9 mouse cellular contexts compared by ENCODE assay signal in the genomic region with DNA sequence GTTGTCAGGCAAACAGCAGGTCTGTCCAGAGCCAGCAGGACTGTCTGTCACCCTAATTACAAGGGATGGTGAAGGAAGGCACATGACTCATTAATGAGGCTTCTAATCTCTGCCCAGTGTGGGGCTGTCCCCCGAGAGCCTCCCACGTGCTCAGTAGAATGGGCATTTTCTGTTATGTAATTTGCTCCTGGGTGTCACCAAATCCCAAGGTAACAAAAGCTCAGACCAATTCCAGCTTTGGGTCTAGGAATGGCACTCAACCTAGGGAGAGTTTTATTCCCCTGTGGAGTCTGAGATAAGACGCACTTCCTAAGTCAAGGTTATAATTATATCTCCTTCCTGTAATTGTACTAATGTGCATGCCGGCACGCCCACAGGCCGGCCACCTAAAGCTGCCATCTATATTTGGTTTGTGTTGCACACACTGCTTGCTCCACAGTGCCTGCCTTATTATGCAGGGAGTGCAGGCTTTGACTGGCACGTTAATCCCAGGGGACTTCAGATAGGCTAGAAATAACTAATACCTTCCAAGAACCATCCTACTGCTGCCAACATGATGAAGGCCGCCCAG. TPM values are rescaled to one million over a fixed set of nuclear protein-coding genes. Genes with fewer than 3 reads are reported as not detected.
A peak's percentile ranks its signal among the peaks of the same experiment; 100 is the strongest.
DNase-seq lines count a peak whose midpoint lies in the region; ATAC-seq and TF ChIP-seq lines count a peak whose summit lies in the region.
"Had no signal": no experiment of that assay in that cellular context is flagged by ENCODE, and none has a peak within 500 bp of the region (broad histone marks: within the 10 kb centered on the region; RNA-seq: fewer than 3 reads in every experiment).

No protein-coding gene starts in this region.

- ATAC-seq in intestine, embryonic 16.5 days: 0 out of 2 replicates have a peak, but pooled peaks have one; percentile 26
- no peak for ATAC-seq in intestine, postnatal 0 days
- peak; percentile 57; the same call in 1 of the 2 replicates for ATAC-seq in forebrain, embryonic 16.5 days
- ATAC-seq in monocyte, adult 5-6 weeks (replicated peaks; ENCODE audit: insufficient number of reproducible peaks, low FRiP score, low TSS enrichment, poor library complexity, severe bottlenecking): peak; percentile 33

- no peak overlapping the region for H3K4me2 ChIP-seq in intestine, embryonic 16.5 days (ENCODE audit: low read depth, low read length)
- H3K4me2 ChIP-seq in intestine, postnatal 0 days (replicated peaks; ENCODE audit: low read depth): no peak overlapping the region; the same call in 1 of the 2 replicates
- no peak overlapping the region for H3K4me2 ChIP-seq in forebrain, embryonic 16.5 days (ENCODE audit: low read length)

- H3K4me1 ChIP-seq in intestine, embryonic 16.5 days (ENCODE audit: control insufficient read depth, insufficient read depth, low read length): peaks cover 20% of the 10 kb centered on the region
- no peaks in the 10 kb centered on the region for H3K4me1 ChIP-seq in intestine, postnatal 0 days (replicated peaks; ENCODE audit: control insufficient read depth, insufficient read depth, low read length)
- H3K4me1 ChIP-seq in forebrain, embryonic 16.5 days (replicated peaks; ENCODE audit: control insufficient read depth, insufficient read depth, low read length): peaks cover 7% of the 10 kb centered on the region; the same call in 1 of the 2 replicates

- peak; percentile 72 for DNase-seq in kidney, postnatal 14 days
- DNase-seq in urinary bladder, postnatal 36 days (ENCODE audit: low spot score in 2 of 2): no peak
- no peak for DNase-seq in spleen, postnatal 10 days (ENCODE audit: low spot score in 2 of 2)
- DNase-seq in retina, embryonic 14.5 days (ENCODE audit: low spot score): no peak

- no peak for TF ChIP-seq CTCF in intestine, postnatal 0 days (IDR thresholded peaks at IDR 0.05; ENCODE audit: low read depth)

- peaks cover 3% of the 10 kb centered on the region; the same call in 1 of the 2 replicates for H3K27me3 ChIP-seq in intestine, embryonic 16.5 days (replicated peaks; ENCODE audit: control insufficient read depth, insufficient read depth, low read length)
- no peaks in the 10 kb centered on the region for H3K27me3 ChIP-seq in intestine, postnatal 0 days (replicated peaks; ENCODE audit: control insufficient read depth, insufficient read depth, low read length)
- H3K27me3 ChIP-seq in forebrain, embryonic 16.5 days (replicated peaks; ENCODE audit: control insufficient read depth, insufficient read depth, low read length): no peaks in the 10 kb centered on the region

- no peak overlapping the region for H3K9ac ChIP-seq in intestine, embryonic 16.5 days (ENCODE audit: low read depth, low read length)
- no peak overlapping the region for H3K9ac ChIP-seq in intestine, postnatal 0 days (ENCODE audit: low read depth, low read length)
- H3K9ac ChIP-seq in forebrain, embryonic 16.5 days (replicated peaks; ENCODE audit: low read depth, low read length): no peak overlapping the region

- H3K27ac ChIP-seq in intestine, embryonic 16.5 days (ENCODE audit: low read length): no peak overlapping the region
- no peak overlapping the region for H3K27ac ChIP-seq in intestine, postnatal 0 days (ENCODE audit: low read depth, low read length)
- no peak overlapping the region; the same call in 1 of the 2 replicates for H3K27ac ChIP-seq in forebrain, embryonic 16.5 days (ENCODE audit: low read length)

- no peak overlapping the region for H3K4me3 ChIP-seq in intestine, embryonic 16.5 days (ENCODE audit: low read length)
- H3K4me3 ChIP-seq in intestine, postnatal 0 days (ENCODE audit: low read depth, low read length): no peak overlapping the region
- H3K4me3 ChIP-seq in forebrain, embryonic 16.5 days (replicated peaks; ENCODE audit: low read length): no peak overlapping the region

- WGBS in intestine, embryonic 16.5 days: 50% methylated on average over 8 of the region's 8 CpGs
- 36% methylated on average over 8 of the region's 8 CpGs for WGBS in intestine, postnatal 0 days
- 47% methylated on average over 8 of the region's 8 CpGs for WGBS in forebrain, embryonic 16.5 days

- no peaks in the 10 kb centered on the region for H3K36me3 ChIP-seq in intestine, embryonic 16.5 days (ENCODE audit: control insufficient read depth, insufficient read depth, low read length)
- H3K36me3 ChIP-seq in intestine, postnatal 0 days (ENCODE audit: control insufficient read depth, insufficient read depth): no peaks in the 10 kb centered on the region
- H3K36me3 ChIP-seq in forebrain, embryonic 16.5 days (ENCODE audit: control insufficient read depth, insufficient read depth): no peaks in the 10 kb centered on the region
- H3K36me3 ChIP-seq: G1E had no signal

- H3K9me3 ChIP-seq in intestine, embryonic 16.5 days (ENCODE audit: control insufficient read depth, low read length): no peaks in the 10 kb centered on the region
- H3K9me3 ChIP-seq in intestine, postnatal 0 days (ENCODE audit: control insufficient read depth): no peaks in the 10 kb centered on the region
- no peaks in the 10 kb centered on the region for H3K9me3 ChIP-seq in forebrain, embryonic 16.5 days (ENCODE audit: control insufficient read depth, low read length)
- H3K9me3 ChIP-seq: G1E had no signal

RNA-seq across cellular contexts. Expression of a gene that starts 13.5 kb away (rescaled TPM):
- polyA plus RNA-seq in intestine, embryonic 16.5 days (2015; fragmentation: Nextera tagmentation; extraction: Ambion mirVana): 28.5 and 29.5 TPM in 2 replicates
- polyA plus RNA-seq in intestine, postnatal 0 days (2015; fragmentation: Nextera tagmentation; extraction: Ambion mirVana): 22.8 and 23.9 TPM in 2 replicates
- polyA plus RNA-seq in forebrain, embryonic 16.5 days (2015; fragmentation: Nextera tagmentation; extraction: Ambion mirVana): 76.9 and 83.7 TPM in 2 replicates
- 65.4 to 73.2 TPM (median 72.7 TPM) in 3 replicates for total RNA-seq in monocyte, adult 5-6 weeks (2017)
